In the genomic region with DNA sequence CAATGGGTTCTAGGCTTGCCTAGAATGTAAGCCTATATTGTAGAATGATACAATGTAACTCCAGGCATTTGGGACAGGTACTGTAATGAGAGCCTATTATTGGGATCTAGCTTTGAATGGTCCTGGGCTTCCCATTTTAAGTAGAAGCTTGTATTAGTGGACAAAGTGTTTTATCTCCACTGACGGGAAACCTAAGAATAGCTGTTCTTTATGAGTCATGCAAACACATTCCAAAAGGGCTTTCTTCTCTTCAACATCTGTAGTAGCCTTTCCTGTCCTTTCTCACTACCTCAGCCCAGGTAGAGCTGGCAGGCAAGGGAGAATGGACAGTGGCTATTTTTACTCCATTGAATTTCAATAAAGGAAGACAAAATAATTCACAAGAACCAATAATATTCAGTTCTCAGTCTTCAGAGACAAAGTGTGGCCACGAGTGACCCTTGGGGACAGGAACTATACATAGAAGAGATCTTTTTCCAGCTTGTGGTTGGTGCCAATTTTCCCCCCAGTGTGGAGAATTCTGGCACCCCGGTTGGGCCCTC, we compare ENCODE assay signal across 14 mouse cellular contexts.
"Had no signal": no experiment of that assay in that cellular context is flagged by ENCODE, and none has a peak within 500 bp of the region (broad histone marks: within the 10 kb centered on the region; RNA-seq: fewer than 3 reads in every experiment).

No protein-coding gene starts in this region.

- H3K4me1 ChIP-seq: limb, embryonic 15.5 days; liver, embryonic 12.5 days; megakaryocyte, embryonic 14.5 days; midbrain, embryonic 15.5 days; neural tube, embryonic 13.5 days had no signal

- H3K4me3 ChIP-seq: limb, embryonic 15.5 days; liver, embryonic 12.5 days; lung, embryonic 15.5 days; megakaryocyte, embryonic 14.5 days; midbrain, embryonic 15.5 days; neural tube, embryonic 13.5 days had no signal

- DNase-seq: kidney, postnatal 36 days; layer of hippocampus, adult 9-11 months; layer of hippocampus, postnatal 36 days; lung, postnatal 14 days; retina, postnatal 1 day; thymus, postnatal 36 days had no signal

- H3K27ac ChIP-seq: kidney, postnatal 0 days; limb, embryonic 15.5 days; liver, embryonic 12.5 days; lung, embryonic 15.5 days; macrophage; midbrain, embryonic 15.5 days; neural tube, embryonic 13.5 days had no signal
